Mouse (Mus musculus) intestine, embryonic 14.5 days (tissue): Measurements from ENCODE around the gene Vmn2r49. TPM values are rescaled to one million over a fixed set of nuclear protein-coding genes. Genes with fewer than 3 reads are reported as not detected.
"Not testable (repeated sequence)": the region's sequence is repeated elsewhere in the genome, so short reads cannot be mapped to it uniquely, and the experiment has no call there.

Source experiments
- ATAC-seq: fragments of 200-750 bp; cut with Nextera tagmentation; replicated peaks from 2 replicates; pipeline ENCODE4 v1.8.0; 2017; ENCODE audit warnings: low read depth, moderate number of reproducible peaks, moderate TSS enrichment, moderate library complexity; ENCODE audit not compliant: low FRiP score, low TSS enrichment
- DNase-seq: peaks from one replicate; pipeline ENCODE4 v3.0.0-alpha.2; 2018; ENCODE audit warnings: low spot score
- H3K27ac ChIP-seq: fragments of 300-500 bp; sonication (generic); 2 replicates; pipeline ENCODE4 v1.5.1; 2014; ENCODE audit warnings: low read depth, mild to moderate bottlenecking, control low read depth
- H3K27me3 ChIP-seq: fragments of 300-500 bp; sonication (generic); replicated peaks from 2 replicates; pipeline ENCODE4 v1.6.1; 2014; ENCODE audit warnings: low read length, control low read depth; ENCODE audit not compliant: control insufficient read depth, insufficient read depth
- H3K36me3 ChIP-seq: fragments of 300-500 bp; sonication (generic); 2 replicates; pipeline ENCODE4 v1.6.1; 2014; ENCODE audit warnings: low read length, control low read depth; ENCODE audit not compliant: control insufficient read depth, insufficient read depth
- H3K4me1 ChIP-seq: fragments of 300-500 bp; sonication (generic); replicated peaks from 2 replicates; pipeline ENCODE4 v1.6.1; 2014; ENCODE audit warnings: low read length, control low read depth, mixed read lengths; ENCODE audit not compliant: control insufficient read depth, insufficient read depth
- H3K4me2 ChIP-seq: fragments of 300-500 bp; sonication (generic); 2 replicates; pipeline ENCODE4 v1.6.1; 2014; ENCODE audit warnings: low read length
- H3K4me3 ChIP-seq: fragments of 300-500 bp; sonication (generic); 2 replicates; pipeline ENCODE4 v1.5.1; 2014; ENCODE audit warnings: low read depth, low read length, control low read depth, mixed read lengths
- H3K9ac ChIP-seq: fragments of 300-500 bp; sonication (generic); 2 replicates; pipeline ENCODE4 v1.6.1; 2014; ENCODE audit warnings: mild to moderate bottlenecking, low read length
- H3K9me3 ChIP-seq: fragments of 300-500 bp; sonication (generic); 2 replicates; pipeline ENCODE4 v1.6.1; 2016; ENCODE audit warnings: low read length, control low read depth; ENCODE audit not compliant: control insufficient read depth
- WGBS: fragments of 180-500 bp; shearing (Covaris S2); extraction: QIAGEN DNeasy Blood & Tissue Kit; methylation state at CpG from one replicate; pipeline ENCODE4 v1.1.7; 2014; 5-methylcytosine and 5-hydroxymethylcytosine counted together
- polyA plus RNA-seq: library from polyadenylated mRNA; unstranded; fragments of >200 nt; fragmentation: Nextera tagmentation; extraction: Ambion mirVana; gene quantifications from 2 replicates; pipeline ENCODE4 v1.2.1, GENCODE M21; 2014

The Vmn2r49 gene
- polyA plus RNA-seq: not detected in 2 replicates

- WGBS: no CpG with 5 or more reads among the region's 2 CpGs
- not testable (repeated sequence) for H3K4me2 ChIP-seq, H3K4me1 ChIP-seq, DNase-seq, H3K36me3 ChIP-seq, H3K27me3 ChIP-seq, H3K9me3 ChIP-seq, H3K27ac ChIP-seq, ATAC-seq, H3K9ac ChIP-seq, H3K4me3 ChIP-seq
Measured at GRCm38 (mm10) chr7:9992157-9992556, at the start of gene Vmn2r49. Gene Vmn2r49 (minus strand): TSS chr7:9992257.

- not testable (repeated sequence) for H3K4me2 ChIP-seq, H3K27ac ChIP-seq, H3K27me3 ChIP-seq, DNase-seq, H3K9ac ChIP-seq, H3K36me3 ChIP-seq, H3K4me3 ChIP-seq, H3K9me3 ChIP-seq, ATAC-seq, H3K4me1 ChIP-seq
- 81% methylated on average over 2 of the region's 2 CpGs for WGBS
Measured at GRCm38 (mm10) chr7:9953485-9953884, 38.6 kb downstream of the Vmn2r49 start, which contains the start of gene Vmn2r48. Gene Vmn2r48 (minus strand): TSS chr7:9953585.

Other genes with a start within 250 kb of the Vmn2r49 start
- not detected in 2 replicates for gene Vmn2r46, start 221.7 kb downstream of the Vmn2r49 start, polyA plus RNA-seq
- gene Vmn2r47, start 150.9 kb downstream of the Vmn2r49 start, polyA plus RNA-seq: not detected in 2 replicates
- not detected in 2 replicates for gene Vmn2r48, start 38.7 kb downstream of the Vmn2r49 start, polyA plus RNA-seq
- not detected in 2 replicates for gene Vmn2r50, start 61.0 kb upstream of the Vmn2r49 start, polyA plus RNA-seq
- gene Vmn2r51, start 113.5 kb upstream of the Vmn2r49 start, polyA plus RNA-seq: not detected in 2 replicates
- not detected in 2 replicates for gene Vmn2r52, start 184.3 kb upstream of the Vmn2r49 start, polyA plus RNA-seq